Mouse (Mus musculus) lung, embryonic 15.5 days (tissue): ENCODE data around the gene Camsap1. TPM values are rescaled to one million over a fixed set of nuclear protein-coding genes. Genes with fewer than 3 reads are reported as not detected.

ENCODE experiments used
- ATAC-seq: fragments of 200-750 bp; cut with Nextera tagmentation; 2 replicates; pipeline ENCODE4 v1.8.0; 2017; ENCODE audit warnings: moderate number of reproducible peaks, borderline replicate concordance; ENCODE audit not compliant: low FRiP score, low TSS enrichment; ENCODE audit errors: extremely low read depth
- H3K27ac ChIP-seq: fragments of 300-500 bp; sonication (generic); 2 replicates; pipeline ENCODE4 v1.5.1; 2015; ENCODE audit warnings: moderate library complexity, mild to moderate bottlenecking, inconsistent platforms
- H3K27me3 ChIP-seq: fragments of 300-500 bp; sonication (generic); 2 replicates; pipeline ENCODE4 v1.6.1; 2015; ENCODE audit warnings: inconsistent platforms
- H3K36me3 ChIP-seq: fragments of 300-500 bp; sonication (generic); 2 replicates; pipeline ENCODE4 v1.6.1; 2015; ENCODE audit warnings: inconsistent platforms
- H3K4me1 ChIP-seq: fragments of 300-500 bp; sonication (generic); 2 replicates; pipeline ENCODE4 v1.6.1; 2015; ENCODE audit warnings: inconsistent platforms
- H3K4me2 ChIP-seq: fragments of 300-500 bp; sonication (generic); 2 replicates; pipeline ENCODE4 v1.6.1; 2015; ENCODE audit warnings: inconsistent platforms, mild to moderate bottlenecking, moderate library complexity
- H3K4me3 ChIP-seq: fragments of 300-500 bp; sonication (generic); 2 replicates; pipeline ENCODE4 v1.5.1; 2015; ENCODE audit warnings: mild to moderate bottlenecking, inconsistent platforms
- H3K9ac ChIP-seq: fragments of 300-500 bp; sonication (generic); 2 replicates; pipeline ENCODE4 v1.6.1; 2015; ENCODE audit warnings: inconsistent platforms
- H3K9me3 ChIP-seq: fragments of 300-500 bp; sonication (generic); 2 replicates; pipeline ENCODE4 v1.6.1; 2016; ENCODE audit warnings: inconsistent platforms
- WGBS: fragments of 180-500 bp; shearing (Covaris S2); methylation state at CpG from one replicate; pipeline ENCODE4 v1.1.7; 2015; 5-methylcytosine and 5-hydroxymethylcytosine counted together
- polyA plus RNA-seq: library from polyadenylated mRNA; unstranded; fragments of >200 nt; fragmentation: Nextera tagmentation; extraction: Ambion mirVana; gene quantifications from 2 replicates; pipeline ENCODE4 v1.2.1, GENCODE M21; 2015

Gene Camsap1
- polyA plus RNA-seq, 1 experiment from 2014 or later, result 20.4 TPM

DNA sequence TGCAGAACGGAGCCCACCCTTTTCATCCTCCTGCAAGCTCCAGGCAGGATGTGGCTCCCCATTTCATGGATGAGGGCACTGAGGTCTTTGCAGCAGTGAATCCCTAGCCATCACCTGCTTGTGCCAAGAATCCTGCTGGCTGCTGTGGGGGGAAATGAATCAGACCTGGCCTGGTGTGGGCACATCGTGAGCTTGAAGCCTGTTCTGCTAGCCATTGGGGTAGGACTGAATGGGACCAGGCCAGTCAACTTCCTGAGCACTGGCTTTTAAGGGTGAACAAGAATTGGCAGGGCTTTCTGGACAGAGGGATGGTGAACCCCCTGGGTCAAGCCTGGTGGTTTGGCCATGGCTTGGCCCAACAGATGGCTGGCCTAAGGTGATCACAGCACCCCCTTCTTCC, 104.6 kb downstream of the Camsap1 start:
- Histone ChIP-seq H3K27me3 (peaks cover 43% of the 10 kb centered on the region), H3K9ac (no peak overlapping the region), H3K9me3 (no peaks in the 10 kb centered on the region), H3K4me1 (no peaks in the 10 kb centered on the region), H3K4me2 (no peak overlapping the region), H3K36me3 (no peaks in the 10 kb centered on the region), H3K27ac (no peak overlapping the region), H3K4me3 (no peak overlapping the region)
- no peak for ATAC-seq
- WGBS, result 71% methylated on average over 2 of the region's 2 CpGs

- 3% methylated on average over 49 of the region's 49 CpGs for WGBS
- Histone ChIP-seq H3K27me3 (peaks cover 43% of the 10 kb centered on the region), H3K36me3 (no peaks in the 10 kb centered on the region), H3K9me3 (no peaks in the 10 kb centered on the region), H3K4me2 (peak overlapping the region; percentile 51), H3K9ac (no peak overlapping the region), H3K4me3 (peak overlapping the region; percentile 17; the same call in 1 of the 2 replicates), H3K4me1 (no peaks in the 10 kb centered on the region), H3K27ac (no peak overlapping the region)
- ATAC-seq, result no peak
These were observed 105.3 kb downstream of the Camsap1 start for GRCm38 (mm10) chr2:25877736-25878268.

DNA sequence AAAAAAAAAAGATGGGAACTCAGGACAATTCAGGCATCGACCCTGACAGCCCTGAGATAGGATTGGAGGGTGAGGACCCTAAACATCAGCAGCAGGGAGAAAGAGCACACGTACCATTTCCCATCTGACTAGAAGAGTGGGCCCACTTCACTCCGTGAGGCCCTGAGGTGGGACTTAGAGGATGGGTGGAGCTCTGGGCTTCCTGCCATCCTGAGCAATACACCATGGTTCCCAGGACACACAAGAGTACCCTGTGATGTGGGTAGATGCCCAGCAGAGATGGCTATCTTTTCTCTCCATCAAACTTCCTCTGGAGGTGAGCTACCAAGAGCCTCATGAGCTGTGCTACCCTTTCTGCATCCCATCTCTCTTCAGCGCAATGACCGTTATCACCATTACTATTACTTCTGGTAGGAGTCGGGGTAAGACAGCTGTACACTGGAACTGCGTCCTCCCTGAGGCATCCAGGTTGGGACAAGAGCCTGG, 105.8 kb downstream of the Camsap1 start:
- Histone ChIP-seq H3K27ac (no peak overlapping the region), H3K9ac (no peak overlapping the region), H3K36me3 (no peaks in the 10 kb centered on the region), H3K4me1 (no peaks in the 10 kb centered on the region), H3K4me3 (no peak overlapping the region), H3K4me2 (peak overlapping the region; percentile 51), H3K9me3 (no peaks in the 10 kb centered on the region), H3K27me3 (peaks cover 43% of the 10 kb centered on the region)
- ATAC-seq, result no peak
- WGBS, result 24% methylated on average over 7 of the region's 7 CpGs

Other genes with a start within 250 kb of the Camsap1 start
- gene Obp2b, start 246.3 kb downstream of the Camsap1 start, polyA plus RNA-seq, result not detected in 2 replicates
- gene Lcn3, start 217.7 kb downstream of the Camsap1 start, polyA plus RNA-seq, result not detected in 2 replicates
- gene Lcn11, start 206.3 kb downstream of the Camsap1 start, polyA plus RNA-seq, result not detected in 2 replicates
- not detected in 2 replicates for gene Gm13539, start 201.0 kb downstream of the Camsap1 start, polyA plus RNA-seq
- gene Glt6d1, start 167.4 kb downstream of the Camsap1 start, polyA plus RNA-seq, result not detected in 2 replicates
- gene Lcn9, start 160.1 kb downstream of the Camsap1 start, polyA plus RNA-seq, result not detected in 2 replicates
- gene Sohlh1, start 136.0 kb downstream of the Camsap1 start, polyA plus RNA-seq, result not detected in 2 replicates
- 0.14 and 0.22 TPM in 2 replicates for gene Kcnt1, start 119.5 kb downstream of the Camsap1 start, polyA plus RNA-seq
- gene Ubac1, start 38.5 kb upstream of the Camsap1 start, polyA plus RNA-seq, result 70.3 and 71.7 TPM in 2 replicates
- gene Nacc2, start 139.9 kb upstream of the Camsap1 start, polyA plus RNA-seq, result 10.3 and 11.2 TPM in 2 replicates
- gene Lhx3, start 225.0 kb upstream of the Camsap1 start, polyA plus RNA-seq, result not detected in 2 replicates